Mouse (Mus musculus) forebrain, embryonic 13.5 days (tissue): ENCODE results near the gene Olfr125. TPM values are rescaled to one million over a fixed set of nuclear protein-coding genes. Genes with fewer than 3 reads are reported as not detected.

ENCODE experiments used
- ATAC-seq: fragments of 200-750 bp; cut with Nextera tagmentation; 2 replicates; pipeline ENCODE4 v1.8.0; 2017
- H3K27ac ChIP-seq: fragments of 300-500 bp; sonication (generic); 2 replicates; pipeline ENCODE4 v1.5.1; 2015; ENCODE audit warnings: inconsistent platforms, mild to moderate bottlenecking, moderate library complexity
- H3K27me3 ChIP-seq: fragments of 300-500 bp; sonication (generic); 2 replicates; pipeline ENCODE4 v1.6.1; 2015; ENCODE audit warnings: mild to moderate bottlenecking, inconsistent platforms
- H3K36me3 ChIP-seq: fragments of 300-500 bp; sonication (generic); 2 replicates; pipeline ENCODE4 v1.6.1; 2015; ENCODE audit warnings: mild to moderate bottlenecking, inconsistent platforms; ENCODE audit not compliant: poor library complexity, severe bottlenecking
- H3K4me1 ChIP-seq: fragments of 300-500 bp; sonication (generic); 2 replicates; pipeline ENCODE4 v1.6.1; 2015; ENCODE audit warnings: inconsistent platforms
- H3K4me2 ChIP-seq: fragments of 300-500 bp; sonication (generic); 2 replicates; pipeline ENCODE4 v1.6.1; 2015; ENCODE audit warnings: inconsistent platforms, mild to moderate bottlenecking, moderate library complexity
- H3K4me3 ChIP-seq: fragments of 300-500 bp; sonication (generic); 2 replicates; pipeline ENCODE4 v1.5.1; 2015; ENCODE audit warnings: mild to moderate bottlenecking, inconsistent platforms
- H3K9ac ChIP-seq: fragments of 300-500 bp; sonication (generic); 2 replicates; pipeline ENCODE4 v1.6.1; 2015; ENCODE audit warnings: mild to moderate bottlenecking, inconsistent platforms
- H3K9me3 ChIP-seq: fragments of 300-500 bp; sonication (generic); replicated peaks from 2 replicates; pipeline ENCODE4 v1.6.1; 2016; ENCODE audit warnings: inconsistent platforms
- WGBS: fragments of 180-500 bp; shearing (Covaris S2); methylation state at CpG from one replicate; pipeline ENCODE4 v1.1.7; 2015; 5-methylcytosine and 5-hydroxymethylcytosine counted together
- polyA plus RNA-seq: library from polyadenylated mRNA; unstranded; fragments of >200 nt; fragmentation: Nextera tagmentation; extraction: Ambion mirVana; gene quantifications from 2 replicates; pipeline ENCODE4 v1.2.1, GENCODE M21; 2015

The Olfr125 gene
- not detected in 2 replicates for polyA plus RNA-seq

DNA sequence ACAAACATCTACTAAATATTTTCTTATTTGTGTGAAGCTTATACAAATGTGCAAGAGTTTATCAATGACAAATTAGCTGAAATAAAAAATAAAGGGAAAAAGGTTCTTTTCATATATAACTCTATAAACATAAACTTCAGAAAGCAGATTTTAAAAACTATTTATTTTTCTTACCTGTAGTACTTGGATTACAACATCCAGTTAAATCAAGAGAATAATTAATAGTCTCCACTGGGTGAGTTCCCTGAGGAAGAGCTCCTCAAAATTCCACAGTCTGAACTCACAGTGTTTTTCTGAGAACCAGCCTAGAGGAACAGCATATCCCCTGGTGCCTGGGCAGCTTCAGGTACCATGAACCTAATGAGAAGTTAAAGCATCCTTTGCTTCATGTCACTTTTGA lies at the start of gene Olfr125:
TSS of gene Olfr125 (plus strand) at position 301 of the 400 bp plus-strand sequence.
- H3K36me3 ChIP-seq, result no peaks in the 10 kb centered on the region
- H3K4me3 ChIP-seq, result no peak within 1 kb of the TSS
- H3K27ac ChIP-seq, result no peak within 1 kb of the TSS
- no peak within 1 kb of the TSS for H3K4me2 ChIP-seq
- no peak for ATAC-seq
- H3K27me3 ChIP-seq, result no peaks in the 10 kb centered on the region
- no peak within 1 kb of the TSS for H3K9ac ChIP-seq
- no peaks in the 10 kb centered on the region for H3K9me3 ChIP-seq
- H3K4me1 ChIP-seq, result no peaks in the 10 kb centered on the region

DNA sequence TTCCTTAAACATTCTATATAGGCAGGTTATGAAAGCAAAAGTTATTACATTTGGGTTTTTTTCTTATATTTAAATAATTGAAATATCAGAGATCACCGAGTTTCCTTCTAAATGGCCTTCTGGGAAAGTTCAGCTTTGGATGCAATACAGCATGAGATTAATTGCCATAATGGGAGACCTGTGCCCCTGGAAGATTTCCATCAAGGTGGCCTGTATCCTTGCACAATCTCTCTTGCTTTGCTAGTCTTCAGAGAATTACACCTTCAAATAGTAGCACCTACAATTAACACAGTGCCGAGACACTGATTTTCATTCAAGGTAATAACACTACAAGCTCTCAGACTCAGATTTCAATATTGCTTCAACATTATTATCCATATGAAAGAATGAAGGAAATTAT lies 39.5 kb upstream of the Olfr125 start, which contains the start of gene Olfr123:
TSS of gene Olfr123 (plus strand) at position 301 of the 400 bp plus-strand sequence.
- H3K4me2 ChIP-seq, result no peak within 1 kb of the TSS
- WGBS, result 98% methylated on average over 2 of the region's 2 CpGs
- no peak for ATAC-seq

DNA sequence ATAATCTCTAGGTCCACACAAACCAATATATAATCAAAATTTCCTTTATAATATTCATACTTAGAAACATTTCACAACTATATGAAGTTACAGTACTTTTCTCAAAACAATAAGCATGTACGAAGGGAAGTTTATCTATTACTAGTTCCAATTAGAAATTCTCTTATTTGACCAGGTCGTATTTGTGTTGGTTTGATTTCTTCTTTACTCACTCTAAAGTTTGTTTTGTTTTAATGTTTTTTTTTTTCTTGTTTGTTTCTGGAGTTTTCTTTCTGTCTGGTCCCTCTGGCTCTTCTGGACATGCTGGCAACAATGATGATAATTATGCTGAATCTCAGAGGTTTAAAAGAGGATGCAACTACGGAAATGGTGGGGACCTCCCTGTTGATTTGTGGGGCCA lies 33.2 kb upstream of the Olfr125 start, which contains the start of gene Olfr124:
TSS of gene Olfr124 (plus strand) at position 301 of the 400 bp plus-strand sequence.
- Histone ChIP-seq H3K27ac (no peak within 1 kb of the TSS), H3K9me3 (peaks cover 5% of the 10 kb centered on the region; the same call in 1 of the 2 replicates), H3K27me3 (no peaks in the 10 kb centered on the region), H3K36me3 (no peaks in the 10 kb centered on the region), H3K9ac (no peak within 1 kb of the TSS), H3K4me2 (no peak within 1 kb of the TSS), H3K4me3 (no peak within 1 kb of the TSS), H3K4me1 (no peaks in the 10 kb centered on the region)
- ATAC-seq, result no peak
- WGBS, result 90% methylated on average over 3 of the region's 3 CpGs

More for the DNA sequence above, 39.5 kb upstream of the Olfr125 start, which contains the start of gene Olfr123:
- Histone ChIP-seq H3K27ac (no peak within 1 kb of the TSS), H3K9me3 (peaks cover 5% of the 10 kb centered on the region; the same call in 1 of the 2 replicates), H3K36me3 (no peaks in the 10 kb centered on the region), H3K27me3 (no peaks in the 10 kb centered on the region), H3K4me3 (no peak within 1 kb of the TSS), H3K4me1 (no peaks in the 10 kb centered on the region), H3K9ac (no peak within 1 kb of the TSS)

DNA sequence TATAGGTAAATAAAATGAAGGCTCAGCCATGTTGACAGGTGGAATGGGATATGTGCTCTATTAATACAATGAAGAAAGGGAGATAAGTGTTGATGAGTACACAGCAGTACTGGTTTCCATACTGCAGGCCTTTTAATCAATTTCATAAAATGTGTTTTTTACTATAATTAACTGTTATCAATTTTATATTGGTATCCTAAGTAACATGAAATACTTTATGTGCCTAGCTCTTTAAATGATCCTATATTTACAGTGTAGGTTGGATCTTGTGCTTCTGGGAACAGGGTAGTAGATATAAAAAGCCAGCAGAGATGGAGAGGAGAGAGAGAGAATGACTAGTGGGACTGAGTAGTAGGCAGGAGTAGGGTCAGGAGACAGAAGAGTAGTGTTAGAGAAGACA lies 14.4 kb downstream of the Olfr125 start, which contains the start of gene Olfr126:
TSS of gene Olfr126 (plus strand) at position 301 of the 400 bp plus-strand sequence.
- ATAC-seq, result no peak
- Histone ChIP-seq H3K9me3 (no peaks in the 10 kb centered on the region), H3K27ac (no peak within 1 kb of the TSS), H3K36me3 (no peaks in the 10 kb centered on the region), H3K4me3 (no peak within 1 kb of the TSS), H3K4me2 (no peak within 1 kb of the TSS), H3K4me1 (no peaks in the 10 kb centered on the region), H3K9ac (no peak within 1 kb of the TSS), H3K27me3 (no peaks in the 10 kb centered on the region)

DNA sequence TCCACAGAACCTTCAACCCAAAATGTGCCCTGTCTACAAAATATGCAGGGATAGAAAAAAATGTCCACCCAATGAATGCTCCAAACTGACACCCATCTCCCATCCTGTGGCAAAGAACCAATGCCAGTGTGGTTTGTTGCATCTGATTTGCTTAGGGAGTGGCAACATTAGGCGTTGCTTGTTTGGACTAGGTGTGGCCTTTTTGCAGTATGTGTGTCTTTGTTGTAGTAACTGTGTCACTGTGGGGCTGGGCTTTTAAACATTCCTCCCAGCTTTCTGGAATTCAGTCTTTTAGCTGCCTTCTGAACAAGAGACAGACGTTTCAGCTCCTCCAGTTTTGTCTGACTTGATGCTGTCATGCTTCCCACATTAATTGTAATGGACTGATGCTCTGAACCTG lies 31.2 kb downstream of the Olfr125 start:
- peaks cover 3% of the 10 kb centered on the region; the same call in 1 of the 2 replicates for H3K9me3 ChIP-seq
- WGBS, result 81% methylated on average over 2 of the region's 2 CpGs
- no peak overlapping the region for H3K27ac ChIP-seq
- ATAC-seq, result no peak
- H3K36me3 ChIP-seq, result no peaks in the 10 kb centered on the region
- no peak overlapping the region for H3K4me2 ChIP-seq
- no peaks in the 10 kb centered on the region for H3K27me3 ChIP-seq
- H3K4me1 ChIP-seq, result no peaks in the 10 kb centered on the region
- no peak overlapping the region for H3K9ac ChIP-seq
- no peak overlapping the region for H3K4me3 ChIP-seq

DNA sequence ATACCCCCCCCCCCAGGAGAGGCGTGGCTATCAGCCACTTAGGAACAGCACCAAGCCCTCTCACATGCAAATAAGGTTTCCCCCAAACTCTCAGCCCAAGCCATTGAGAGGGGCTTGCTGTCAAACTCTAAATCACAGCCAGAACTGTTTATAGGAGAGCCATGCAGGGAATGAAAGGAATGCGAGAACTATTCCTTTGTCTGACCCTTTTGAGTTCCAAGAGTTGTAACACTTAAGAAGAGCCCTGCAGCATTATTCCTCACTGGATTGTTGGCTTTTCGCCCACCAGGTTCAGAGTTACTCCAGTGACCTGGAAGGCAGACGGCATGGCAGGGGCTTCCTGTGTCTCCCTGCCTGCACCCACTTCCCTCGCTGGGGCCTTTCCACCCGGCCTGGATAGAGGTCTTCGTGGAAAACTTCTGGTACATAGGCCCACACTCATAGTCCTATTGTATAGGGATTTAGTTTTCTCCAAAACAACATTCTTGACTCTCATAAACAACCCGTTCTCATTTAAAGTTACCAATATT lies 37.0 kb downstream of the Olfr125 start:
- H3K9ac ChIP-seq, result no peak overlapping the region
- H3K4me3 ChIP-seq, result no peak overlapping the region
- H3K4me1 ChIP-seq, result no peaks in the 10 kb centered on the region
- no peak overlapping the region for H3K4me2 ChIP-seq
- H3K36me3 ChIP-seq, result no peaks in the 10 kb centered on the region
- no peaks in the 10 kb centered on the region for H3K27me3 ChIP-seq
- no peaks in the 10 kb centered on the region for H3K9me3 ChIP-seq
- H3K27ac ChIP-seq, result no peak overlapping the region
- ATAC-seq, result no peak
- 15% methylated on average over 8 of the region's 8 CpGs for WGBS

DNA sequence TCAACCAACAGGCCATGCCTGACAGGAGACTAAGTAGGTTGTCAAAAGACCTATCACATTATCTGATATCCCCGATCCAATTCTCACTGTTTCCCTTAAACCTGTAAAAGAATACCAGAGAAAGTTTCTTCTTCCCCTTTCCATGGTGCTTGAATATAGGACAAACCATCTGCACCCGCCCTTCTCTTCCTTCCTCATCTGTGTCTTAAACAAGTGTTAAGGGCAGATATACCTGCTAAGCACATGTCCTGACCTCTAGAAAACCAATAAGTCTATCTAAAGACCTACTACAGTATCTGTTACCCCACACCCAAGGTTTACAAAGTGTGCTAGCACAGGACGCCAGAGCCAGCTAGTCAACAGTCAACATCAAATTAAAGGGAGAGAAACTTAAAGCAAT lies 41.1 kb downstream of the Olfr125 start:
- no peaks in the 10 kb centered on the region for H3K9me3 ChIP-seq
- H3K4me1 ChIP-seq, result no peaks in the 10 kb centered on the region
- H3K4me2 ChIP-seq, result no peak overlapping the region
- no peak overlapping the region for H3K4me3 ChIP-seq
- no peak overlapping the region for H3K9ac ChIP-seq
- no peaks in the 10 kb centered on the region for H3K36me3 ChIP-seq
- ATAC-seq, result no peak
- H3K27ac ChIP-seq, result no peak overlapping the region
- WGBS, result 79% methylated on average over 3 of the region's 3 CpGs
- H3K27me3 ChIP-seq, result no peaks in the 10 kb centered on the region

Other genes starting within 250 kb of the Olfr125 start
- gene Olfr114, start 240.2 kb upstream of the Olfr125 start, polyA plus RNA-seq, result not detected in 2 replicates
- not detected in 2 replicates for gene Olfr115, start 205.8 kb upstream of the Olfr125 start, polyA plus RNA-seq
- gene Olfr116, start 205.8 kb upstream of the Olfr125 start, polyA plus RNA-seq, result not detected in 2 replicates
- gene Olfr117, start 169.2 kb upstream of the Olfr125 start, polyA plus RNA-seq, result not detected in 2 replicates
- not detected in 2 replicates for gene Olfr118, start 166.0 kb upstream of the Olfr125 start, polyA plus RNA-seq
- gene Olfr119, start 136.4 kb upstream of the Olfr125 start, polyA plus RNA-seq, result not detected in 2 replicates
- not detected in 2 replicates for gene Olfr120, start 111.1 kb upstream of the Olfr125 start, polyA plus RNA-seq
- not detected in 2 replicates for gene Olfr121, start 84.1 kb upstream of the Olfr125 start, polyA plus RNA-seq
- not detected in 2 replicates for gene Olfr122, start 64.3 kb upstream of the Olfr125 start, polyA plus RNA-seq
- not detected in 2 replicates for gene Olfr123, start 39.4 kb upstream of the Olfr125 start, polyA plus RNA-seq
- not detected in 2 replicates for gene Olfr124, start 33.1 kb upstream of the Olfr125 start, polyA plus RNA-seq
- not detected in 2 replicates for gene Olfr126, start 14.5 kb downstream of the Olfr125 start, polyA plus RNA-seq
- gene Olfr127, start 67.5 kb downstream of the Olfr125 start, polyA plus RNA-seq, result not detected in 2 replicates
- gene Olfr128, start 87.6 kb downstream of the Olfr125 start, polyA plus RNA-seq, result not detected in 2 replicates
- not detected in 2 replicates for gene Olfr761, start 120.1 kb downstream of the Olfr125 start, polyA plus RNA-seq
- gene Olfr129, start 227.1 kb downstream of the Olfr125 start, polyA plus RNA-seq, result not detected in 2 replicates
- gene Olfr130, start 231.0 kb downstream of the Olfr125 start, polyA plus RNA-seq, result not detected in 2 replicates